Mouse (Mus musculus): ENCODE measurements around the gene Igf2bp1.

DNA sequence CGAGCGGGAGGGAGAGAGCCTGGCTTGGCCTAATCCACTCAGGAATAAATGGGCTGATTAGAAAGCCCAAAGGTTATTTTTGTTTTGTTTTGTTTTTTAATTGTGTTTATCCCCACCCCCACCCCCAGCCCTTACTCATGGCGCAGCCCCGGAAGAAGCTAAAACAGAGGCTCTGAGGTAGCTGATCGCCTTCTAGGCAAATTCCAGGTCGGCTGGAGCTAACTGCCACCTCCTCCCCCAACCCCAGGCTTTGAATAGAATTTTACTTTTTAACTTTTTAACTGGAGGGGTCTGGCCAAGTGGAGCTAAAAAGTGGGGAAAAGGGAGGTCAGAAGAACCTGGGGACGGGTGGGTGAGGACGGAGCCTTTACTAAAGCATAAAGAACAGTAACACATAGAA is 15.9 kb downstream of the Igf2bp1 start:
- TF ChIP-seq CTCF (IDR thresholded peaks at IDR 0.05; ENCODE audit: low read depth, low read length) (no peak), POLR2A (IDR thresholded peaks at IDR 0.05; ENCODE audit: extremely low read depth, insufficient read depth, low read length) (no peak)

Measured in liver, adult 2 months (tissue).